8 mouse cellular contexts compared by ENCODE assay signal in the genomic region with DNA sequence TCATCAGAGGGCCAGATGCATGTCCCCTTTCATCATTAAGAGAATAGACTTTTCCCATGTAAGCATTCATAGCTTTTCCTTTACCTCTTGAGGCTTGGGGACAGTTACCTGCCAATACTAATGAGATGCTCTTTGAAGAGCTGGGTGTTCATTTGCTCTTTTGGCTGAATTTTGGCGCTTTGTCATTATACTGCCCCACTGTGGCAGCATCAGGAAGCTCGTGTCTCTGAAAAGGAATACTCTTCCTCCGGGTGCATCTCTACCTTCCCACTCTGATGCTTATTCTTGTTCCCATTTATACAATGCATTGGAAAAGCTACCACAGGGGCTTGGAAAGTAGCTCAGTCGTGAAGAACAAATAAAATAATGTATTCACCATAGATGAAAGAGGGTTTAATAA. TPM values are rescaled to one million over a fixed set of nuclear protein-coding genes. Genes with fewer than 3 reads are reported as not detected.
DNase-seq lines count a peak whose midpoint lies in the region; ATAC-seq and TF ChIP-seq lines count a peak whose summit lies in the region.

No protein-coding gene starts in this region.

- H3K9ac ChIP-seq in heart, adult 2 months (ENCODE audit: low read depth, low read length), result no peak overlapping the region
- H3K9ac ChIP-seq in heart, embryonic 12.5 days, result no peak overlapping the region
- no peak overlapping the region for H3K9ac ChIP-seq in kidney, postnatal 0 days (ENCODE audit: low read depth, low read length)

- H3K79me2 ChIP-seq in heart, adult 2 months (replicated peaks; ENCODE audit: control insufficient read depth, insufficient read depth, low read length), result no peaks in the 10 kb centered on the region

- no peaks in the 10 kb centered on the region for H3K9me3 ChIP-seq in heart, embryonic 12.5 days (replicated peaks)
- no peaks in the 10 kb centered on the region for H3K9me3 ChIP-seq in kidney, postnatal 0 days (replicated peaks; ENCODE audit: low read length)

- TF ChIP-seq POLR2A in heart, adult 2 months (IDR thresholded peaks at IDR 0.05; ENCODE audit: insufficient read depth, low read depth, low read length), result no peak

- H3K27me3 ChIP-seq in heart, adult 2 months (ENCODE audit: control insufficient read depth, insufficient read depth, low read length), result no peaks in the 10 kb centered on the region
- H3K27me3 ChIP-seq in heart, embryonic 12.5 days (replicated peaks), result no peaks in the 10 kb centered on the region
- no peaks in the 10 kb centered on the region for H3K27me3 ChIP-seq in kidney, postnatal 0 days (ENCODE audit: insufficient read depth, low read length)

- no peak for ATAC-seq in heart, embryonic 12.5 days (ENCODE audit: insufficient number of reproducible peaks, low FRiP score)
- no peak for ATAC-seq in kidney, postnatal 0 days (replicated peaks; ENCODE audit: low FRiP score, low read depth)

- intact Hi-C loops in heart, adult 2 months (cut with DNase I), result loop anchor here (1.0 to 5.0 kb wide), 2 partner anchors 65 to 210 kb away; no protein-coding TSS in a partner anchor

- H3K36me3 ChIP-seq in heart, adult 2 months (ENCODE audit: control insufficient read depth, insufficient read depth, low read length), result no peaks in the 10 kb centered on the region
- H3K36me3 ChIP-seq in heart, embryonic 12.5 days, result no peaks in the 10 kb centered on the region
- no peaks in the 10 kb centered on the region for H3K36me3 ChIP-seq in kidney, postnatal 0 days (ENCODE audit: insufficient read depth, low read length)

- peak; percentile 20 to 33 for DNase-seq in heart, adult 2 months
- DNase-seq in thymus, postnatal 25 days, result peak; percentile 4
- DNase-seq in thymus, adult 18-20 months, result no peak
- peak; percentile 34 for DNase-seq in cerebellum, adult 9-11 months
- DNase-seq in kidney, postnatal 0 days (ENCODE audit: low spot score), result peak; percentile 57
- peak; percentile 25 to 47 for DNase-seq in lung, postnatal 4 days
- no peak for DNase-seq in thymus, postnatal 14 days

- no peak overlapping the region for H3K4me2 ChIP-seq in heart, embryonic 12.5 days
- H3K4me2 ChIP-seq in kidney, postnatal 0 days (ENCODE audit: low read length), result no peak overlapping the region

- TF ChIP-seq CTCF in heart, adult 2 months (IDR thresholded peaks at IDR 0.05), result peak; percentile 86
- TF ChIP-seq CTCF in kidney, postnatal 0 days (IDR thresholded peaks at IDR 0.05; ENCODE audit: low read depth), result peak; percentile 81

- no peak overlapping the region for H3K4me3 ChIP-seq in heart, adult 2 months
- no peak overlapping the region for H3K4me3 ChIP-seq in heart, embryonic 12.5 days
- no peak overlapping the region for H3K4me3 ChIP-seq in kidney, postnatal 0 days (replicated peaks; ENCODE audit: low read depth, low read length)

- H3K4me1 ChIP-seq in heart, adult 2 months (ENCODE audit: control insufficient read depth, insufficient read depth, low read length), result no peaks in the 10 kb centered on the region
- no peaks in the 10 kb centered on the region for H3K4me1 ChIP-seq in heart, embryonic 12.5 days (replicated peaks)
- no peaks in the 10 kb centered on the region for H3K4me1 ChIP-seq in kidney, postnatal 0 days (replicated peaks; ENCODE audit: insufficient read depth, low read length)

- H3K27ac ChIP-seq in heart, adult 2 months, result no peak overlapping the region
- no peak overlapping the region for H3K27ac ChIP-seq in heart, embryonic 12.5 days (ENCODE audit: poor library complexity, severe bottlenecking)
- H3K27ac ChIP-seq in kidney, postnatal 0 days, result no peak overlapping the region

- 10% methylated on average over 4 of the region's 4 CpGs for WGBS in heart, adult 2 months
- 13% methylated on average over 4 of the region's 4 CpGs for WGBS in heart, embryonic 12.5 days
- 7% methylated on average over 4 of the region's 4 CpGs for whole genome bisulfite sequencing in kidney, postnatal 0 days

- no peak for TF ChIP-seq EP300 in heart, adult 2 months (IDR thresholded peaks at IDR 0.05; ENCODE audit: insufficient read depth, low read depth, low read length)

RNA-seq across cellular contexts. Expression of a gene that starts 30.3 kb away (rescaled TPM):
- 10 to 100 TPM; 36.6 to 45.3 TPM for total RNA-seq in heart, adult 2 months (2021)
- polyA plus RNA-seq in heart, adult 2 months (2012; rRNA removed), result 21.9 and 25.0 TPM in 2 replicates
- polyA plus RNA-seq in heart, embryonic 12.5 days (2016; fragmentation: Nextera tagmentation; extraction: Ambion mirVana), result 4.6 and 6.1 TPM in 2 replicates
- 10.8 and 12.0 TPM in 2 replicates for polyA plus RNA-seq in kidney, postnatal 0 days (2015; fragmentation: Nextera tagmentation; extraction: Ambion mirVana)

RNA-seq across cellular contexts. Expression of a gene that starts 30.3 kb away (rescaled TPM):
- 1 to 10 TPM; 6.3 to 8.5 TPM for total RNA-seq in heart, adult 2 months (2021)
- polyA plus RNA-seq in heart, adult 2 months (2012; rRNA removed), result 1.9 and 3.1 TPM in 2 replicates
- 0.85 and 1.2 TPM in 2 replicates for polyA plus RNA-seq in heart, embryonic 12.5 days (2016; fragmentation: Nextera tagmentation; extraction: Ambion mirVana)
- 4.5 and 5.0 TPM in 2 replicates for polyA plus RNA-seq in kidney, postnatal 0 days (2015; fragmentation: Nextera tagmentation; extraction: Ambion mirVana)

RNA-seq across cellular contexts. Expression of a gene that starts 53.3 kb away (rescaled TPM):
- 10 to 100 TPM; 19.5 to 22.2 TPM for total RNA-seq in heart, adult 2 months (2021)
- polyA plus RNA-seq in heart, adult 2 months (2012; rRNA removed), result 13.5 and 19.3 TPM in 2 replicates
- 16.6 and 16.9 TPM in 2 replicates for polyA plus RNA-seq in heart, embryonic 12.5 days (2016; fragmentation: Nextera tagmentation; extraction: Ambion mirVana)
- polyA plus RNA-seq in kidney, postnatal 0 days (2015; fragmentation: Nextera tagmentation; extraction: Ambion mirVana), result 24.2 and 29.0 TPM in 2 replicates

Comparison
In these comparisons a context has a peak if more than half of its experiments do, and no peak if none do; other contexts are left out.
1. DNase-seq: peak in heart, adult 2 months (2 of 2), thymus, postnatal 25 days (single experiment), cerebellum, adult 9-11 months (single experiment), kidney, postnatal 0 days (single experiment) and lung, postnatal 4 days (2 of 2); none in thymus, adult 18-20 months (0 of 2) and thymus, postnatal 14 days (single experiment).